Mouse (Mus musculus): Measurements from ENCODE around the gene Sat2. TPM values are rescaled to one million over a fixed set of nuclear protein-coding genes. Genes with fewer than 3 reads are reported as not detected.

The Sat2 gene
- polyA plus RNA-seq, 2 experiments = 16.5 to 21.1 TPM

DNA sequence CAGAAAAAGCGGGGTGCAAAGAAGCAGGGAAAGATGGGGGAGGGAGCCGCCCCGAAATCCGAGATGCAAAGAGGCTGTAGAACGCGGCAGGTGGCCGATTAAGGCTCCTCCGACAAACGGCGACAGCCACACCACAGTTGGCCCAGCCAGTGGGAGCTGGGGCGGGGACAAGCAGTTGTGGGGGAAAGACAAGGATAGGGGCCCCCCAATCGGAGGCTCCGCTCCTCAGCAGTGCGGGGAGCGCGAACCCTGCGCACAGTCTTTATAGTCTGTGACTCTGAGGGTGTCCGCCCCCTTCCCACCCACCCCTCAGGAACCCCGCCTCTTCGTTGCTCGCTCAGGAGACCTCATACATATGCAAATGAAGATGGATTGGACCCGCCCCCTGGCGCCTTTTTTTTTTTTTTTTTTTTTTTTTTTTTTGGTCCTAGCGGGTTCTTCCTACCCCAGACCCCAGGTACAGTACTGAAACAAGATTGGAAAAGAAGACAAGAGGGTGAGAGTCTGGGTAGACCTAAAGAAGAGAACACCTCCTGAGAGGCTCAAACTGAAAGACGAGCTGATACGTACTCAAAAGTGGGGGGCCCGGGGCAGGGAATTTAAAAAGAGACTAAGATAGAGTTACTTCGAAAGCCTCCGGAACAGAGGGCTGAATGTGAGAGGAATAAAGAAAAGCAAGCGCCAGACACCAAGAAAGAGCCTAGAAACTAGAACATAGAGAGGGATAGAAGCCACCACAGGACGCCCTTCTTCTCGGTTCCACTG is 15.9 kb upstream of the Sat2 start, which contains the start of gene Atp1b2:
Atp1b2 (minus strand) TSS at position 217 of the 765 bp plus-strand sequence.
- 0 out of 2 replicates have a peak, but pooled peaks cover 6% of the 10 kb centered on the region for H3K36me3 ChIP-seq (ENCODE audit: control insufficient read depth, insufficient read depth, low read length)
- 2% methylated on average over 32 of the region's 32 CpGs for WGBS
- peak within 1 kb of the TSS; percentile 100 for H3K4me2 ChIP-seq (replicated peaks; ENCODE audit: low read depth, low read length, severe bottlenecking)
- ATAC-seq (ENCODE audit: low FRiP score, low read depth) (peak; percentile 94), DNase-seq (ENCODE audit: low spot score) (peak; percentile 88)
- 0 out of 2 replicates have a peak within 1 kb of the TSS, but pooled peaks have one; percentile 19 for H3K27ac ChIP-seq (replicated peaks; ENCODE audit: low read depth, low read length)
- H3K27me3 ChIP-seq (ENCODE audit: control insufficient read depth, insufficient read depth, low read length) = no peaks in the 10 kb centered on the region; the same call in 1 of the 2 replicates
- TF ChIP-seq POLR2A (IDR thresholded peaks at IDR 0.05; ENCODE audit: borderline replicate concordance, extremely low read depth, insufficient read depth, insufficient read length) = peak; percentile 97
- peaks cover 12% of the 10 kb centered on the region for H3K4me1 ChIP-seq (ENCODE audit: control insufficient read depth, insufficient read depth, low read length)
- H3K9ac ChIP-seq (ENCODE audit: low read depth, low read length, severe bottlenecking) = peak within 1 kb of the TSS; percentile 70
- H3K4me3 ChIP-seq (replicated peaks; ENCODE audit: low read length) = peak within 1 kb of the TSS; percentile 63
- H3K9me3 ChIP-seq (ENCODE audit: control insufficient read depth, low read length) = no peaks in the 10 kb centered on the region

DNA sequence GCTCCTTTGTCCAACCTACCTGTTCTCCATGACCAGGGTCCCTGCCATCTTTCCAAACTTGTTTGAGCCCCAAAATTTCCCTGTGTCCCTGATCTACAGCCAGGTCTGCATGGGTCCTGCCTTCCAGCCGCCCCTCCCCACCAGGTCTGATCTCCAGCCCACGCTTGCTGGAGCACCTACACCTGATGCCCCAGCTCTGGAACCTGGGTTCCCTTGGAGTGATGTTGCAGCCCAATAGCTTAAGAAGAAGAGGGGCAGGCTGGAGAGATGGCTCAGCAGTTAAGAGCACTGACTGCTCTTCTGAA is 15.4 kb upstream of the Sat2 start:
- H3K4me2 ChIP-seq (replicated peaks; ENCODE audit: low read depth, low read length, severe bottlenecking) = peak overlapping the region; percentile 100
- 0 out of 2 replicates have a peak, but pooled peaks cover 6% of the 10 kb centered on the region for H3K36me3 ChIP-seq (ENCODE audit: control insufficient read depth, insufficient read depth, low read length)
- no peak for DNase-seq (ENCODE audit: low spot score)
- 0 out of 2 replicates have a peak overlapping the region, but pooled peaks have one; percentile 7 for H3K27ac ChIP-seq (replicated peaks; ENCODE audit: low read depth, low read length)
- 53% methylated on average over 2 of the region's 2 CpGs for WGBS
- TF ChIP-seq POLR2A (IDR thresholded peaks at IDR 0.05; ENCODE audit: borderline replicate concordance, extremely low read depth, insufficient read depth, insufficient read length) = no peak
- H3K4me1 ChIP-seq (ENCODE audit: control insufficient read depth, insufficient read depth, low read length) = peaks cover 9% of the 10 kb centered on the region
- no peaks in the 10 kb centered on the region; the same call in 1 of the 2 replicates for H3K27me3 ChIP-seq (ENCODE audit: control insufficient read depth, insufficient read depth, low read length)
- ATAC-seq (ENCODE audit: low FRiP score, low read depth) = no peak
- H3K9me3 ChIP-seq (ENCODE audit: control insufficient read depth, low read length) = no peaks in the 10 kb centered on the region
- H3K9ac ChIP-seq (ENCODE audit: low read depth, low read length, severe bottlenecking) = peak overlapping the region; percentile 25; the same call in 1 of the 2 replicates
- H3K4me3 ChIP-seq (replicated peaks; ENCODE audit: low read length) = peak overlapping the region; percentile 63

- WGBS = 89% methylated on average over 2 of the region's 2 CpGs
- Histone ChIP-seq H3K9ac (ENCODE audit: low read depth, low read length, severe bottlenecking) (no peak overlapping the region), H3K27ac (replicated peaks; ENCODE audit: low read depth, low read length) (no peak overlapping the region), H3K9me3 (ENCODE audit: control insufficient read depth, low read length) (no peaks in the 10 kb centered on the region), H3K4me1 (ENCODE audit: control insufficient read depth, insufficient read depth, low read length) (peaks cover 9% of the 10 kb centered on the region), H3K27me3 (ENCODE audit: control insufficient read depth, insufficient read depth, low read length) (no peaks in the 10 kb centered on the region; the same call in 1 of the 2 replicates), H3K36me3 (ENCODE audit: control insufficient read depth, insufficient read depth, low read length) (0 out of 2 replicates have a peak, but pooled peaks cover 2% of the 10 kb centered on the region), H3K4me2 (replicated peaks; ENCODE audit: low read depth, low read length, severe bottlenecking) (no peak overlapping the region), H3K4me3 (replicated peaks; ENCODE audit: low read length) (no peak overlapping the region)
- TF ChIP-seq POLR2A (IDR thresholded peaks at IDR 0.05; ENCODE audit: borderline replicate concordance, extremely low read depth, insufficient read depth, insufficient read length) = no peak
- no peak for DNase-seq (ENCODE audit: low spot score)
- ATAC-seq (ENCODE audit: low FRiP score, low read depth) = no peak
Observed at GRCm38 (mm10) chr11:69606832-69607231, 15.0 kb upstream of the Sat2 start.

DNA sequence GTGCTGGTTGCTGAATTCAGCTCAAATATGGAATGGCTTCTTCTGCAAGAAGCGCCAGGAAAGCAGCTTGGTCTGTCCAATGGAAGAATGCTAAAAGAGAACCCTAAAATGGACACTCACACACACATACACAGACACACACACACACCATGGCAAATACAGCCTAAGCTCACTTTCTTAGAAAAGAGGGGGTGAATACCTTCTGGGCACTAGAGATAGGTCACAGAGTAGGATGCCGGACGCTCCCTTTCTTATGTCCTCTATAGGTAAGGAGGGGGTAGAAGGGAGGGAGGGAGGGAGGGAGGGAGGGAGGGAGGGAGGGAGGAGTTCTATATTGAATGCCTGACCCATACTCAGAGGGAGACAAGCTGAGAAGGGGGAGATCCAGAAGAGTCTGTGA is 13.3 kb upstream of the Sat2 start:
- Histone ChIP-seq H3K36me3 (ENCODE audit: control insufficient read depth, insufficient read depth, low read length) (no peaks in the 10 kb centered on the region), H3K9ac (ENCODE audit: low read depth, low read length, severe bottlenecking) (no peak overlapping the region), H3K9me3 (ENCODE audit: control insufficient read depth, low read length) (no peaks in the 10 kb centered on the region), H3K4me1 (ENCODE audit: control insufficient read depth, insufficient read depth, low read length) (peaks cover 10% of the 10 kb centered on the region), H3K27ac (replicated peaks; ENCODE audit: low read depth, low read length) (no peak overlapping the region), H3K27me3 (ENCODE audit: control insufficient read depth, insufficient read depth, low read length) (no peaks in the 10 kb centered on the region; the same call in 1 of the 2 replicates), H3K4me3 (replicated peaks; ENCODE audit: low read length) (no peak overlapping the region), H3K4me2 (replicated peaks; ENCODE audit: low read depth, low read length, severe bottlenecking) (no peak overlapping the region)
- ATAC-seq (ENCODE audit: low FRiP score, low read depth) (no peak), DNase-seq (ENCODE audit: low spot score) (no peak)
- 81% methylated on average over 3 of the region's 3 CpGs for WGBS
- TF ChIP-seq POLR2A (IDR thresholded peaks at IDR 0.05; ENCODE audit: borderline replicate concordance, extremely low read depth, insufficient read depth, insufficient read length) = no peak

DNA sequence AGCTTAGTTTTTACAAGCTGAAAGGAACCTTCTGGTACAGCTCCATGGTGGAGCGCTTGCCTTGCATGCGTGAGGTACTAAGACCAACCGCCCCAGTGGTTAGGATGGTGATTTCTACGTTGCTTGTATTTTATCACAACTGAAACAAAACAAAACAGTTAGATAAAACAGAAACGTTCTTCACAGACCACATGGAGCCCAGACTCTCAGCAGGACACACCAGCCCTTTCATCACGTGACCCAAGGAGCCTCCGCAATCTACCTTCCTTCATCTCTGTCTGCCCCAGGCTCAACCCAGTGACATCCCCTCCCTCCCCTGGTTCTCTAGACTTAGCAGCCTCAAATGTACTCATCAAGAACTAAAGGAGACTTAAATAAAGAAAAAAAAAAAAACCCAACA is 12.4 kb upstream of the Sat2 start:
- Histone ChIP-seq H3K27ac (replicated peaks; ENCODE audit: low read depth, low read length) (no peak overlapping the region), H3K9ac (ENCODE audit: low read depth, low read length, severe bottlenecking) (no peak overlapping the region), H3K36me3 (ENCODE audit: control insufficient read depth, insufficient read depth, low read length) (no peaks in the 10 kb centered on the region), H3K4me2 (replicated peaks; ENCODE audit: low read depth, low read length, severe bottlenecking) (no peak overlapping the region), H3K4me3 (replicated peaks; ENCODE audit: low read length) (no peak overlapping the region), H3K9me3 (ENCODE audit: control insufficient read depth, low read length) (no peaks in the 10 kb centered on the region), H3K4me1 (ENCODE audit: control insufficient read depth, insufficient read depth, low read length) (peaks cover 12% of the 10 kb centered on the region), H3K27me3 (ENCODE audit: control insufficient read depth, insufficient read depth, low read length) (no peaks in the 10 kb centered on the region; the same call in 1 of the 2 replicates)
- DNase-seq (ENCODE audit: low spot score) (no peak), ATAC-seq (ENCODE audit: low FRiP score, low read depth) (no peak)
- WGBS = 57% methylated on average over 7 of the region's 7 CpGs
- no peak for TF ChIP-seq POLR2A (IDR thresholded peaks at IDR 0.05; ENCODE audit: borderline replicate concordance, extremely low read depth, insufficient read depth, insufficient read length)
